Mouse (Mus musculus) erythroblast, embryonic 14.5 days (primary cell): ENCODE results near the gene Cacng1.

Source experiments
- GATA1 ChIP-seq: IDR thresholded peaks from 2 replicates; pipeline ENCODE4 v1.6.1; 2012; ENCODE audit warnings: low read length, inconsistent platforms, mixed read lengths
- TAL1 ChIP-seq: IDR thresholded peaks from 3 replicates; pipeline ENCODE4 v1.6.1; 2012; ENCODE audit warnings: low read length, inconsistent platforms, mixed read lengths

DNA sequence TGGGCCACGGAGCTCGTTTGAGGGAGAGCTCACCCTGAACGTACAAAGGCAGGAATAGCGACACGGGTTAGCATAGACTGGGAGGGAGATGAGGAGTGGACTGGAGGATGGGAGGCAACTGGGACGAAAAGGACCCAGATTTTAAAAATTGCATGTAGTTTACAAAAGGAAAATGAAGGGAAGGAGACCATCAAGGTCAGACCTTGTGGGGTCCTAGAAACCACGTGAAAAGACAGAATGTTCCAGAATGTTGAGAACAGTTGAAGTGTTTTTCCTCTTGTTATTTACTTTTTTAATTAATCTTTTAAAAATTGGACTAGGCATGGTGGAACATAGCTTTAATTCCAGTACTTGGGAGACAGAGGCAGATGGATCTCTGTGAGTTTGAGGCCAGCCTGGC, 4.7 kb upstream of the Cacng1 start:
- no peak for TF ChIP-seq GATA1
- TF ChIP-seq TAL1: no peak
